Mouse (Mus musculus): ENCODE measurements around the gene Mtcl1. TPM values are rescaled to one million over a fixed set of nuclear protein-coding genes. Genes with fewer than 3 reads are reported as not detected.

The Mtcl1 gene
- polyA plus RNA-seq, 1 experiment: not detected

DNA sequence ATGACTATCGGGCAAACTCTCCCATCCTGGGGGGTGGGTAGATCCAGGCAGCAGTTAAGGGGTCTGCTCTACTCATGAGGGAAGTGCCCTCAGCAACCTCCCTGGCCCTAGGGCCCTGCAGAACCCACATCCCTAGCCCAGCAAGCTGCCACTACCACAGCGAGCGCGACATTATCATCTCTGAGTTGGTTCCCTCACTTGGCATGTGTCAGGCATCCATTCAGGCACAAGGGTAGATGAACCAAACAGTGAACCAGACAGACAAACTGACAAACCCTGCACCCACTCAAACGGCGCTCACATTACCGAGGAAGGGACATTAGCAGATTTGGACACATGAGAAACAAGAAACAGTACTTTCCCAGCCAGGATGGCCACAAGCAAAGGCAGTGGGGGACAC is 15.0 kb downstream of the Mtcl1 start:
- no peak for TF ChIP-seq GATA1 (IDR thresholded peaks at IDR 0.05; ENCODE audit: low read length)

DNA sequence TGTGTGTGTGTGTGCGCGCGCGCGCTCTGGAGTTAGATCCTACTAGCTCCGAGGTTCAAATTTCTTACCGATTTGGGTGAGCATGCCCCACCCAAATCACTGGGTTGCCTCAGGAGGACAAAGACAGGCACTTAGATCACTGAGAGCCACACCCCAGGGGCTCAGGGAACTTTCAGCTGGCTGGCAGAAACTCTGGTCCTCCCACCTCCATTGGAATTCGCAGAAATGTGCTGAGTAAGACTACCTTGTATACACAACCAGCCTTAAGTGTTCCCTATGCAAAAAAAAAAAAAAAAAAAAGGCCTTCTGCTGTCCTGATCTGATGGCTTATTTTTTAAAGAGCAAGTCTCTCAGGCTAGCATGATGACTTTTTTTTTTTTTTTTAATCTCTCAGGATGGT is 30.1 kb downstream of the Mtcl1 start:
- TF ChIP-seq GATA1 (IDR thresholded peaks at IDR 0.05; ENCODE audit: low read length): no peak

DNA sequence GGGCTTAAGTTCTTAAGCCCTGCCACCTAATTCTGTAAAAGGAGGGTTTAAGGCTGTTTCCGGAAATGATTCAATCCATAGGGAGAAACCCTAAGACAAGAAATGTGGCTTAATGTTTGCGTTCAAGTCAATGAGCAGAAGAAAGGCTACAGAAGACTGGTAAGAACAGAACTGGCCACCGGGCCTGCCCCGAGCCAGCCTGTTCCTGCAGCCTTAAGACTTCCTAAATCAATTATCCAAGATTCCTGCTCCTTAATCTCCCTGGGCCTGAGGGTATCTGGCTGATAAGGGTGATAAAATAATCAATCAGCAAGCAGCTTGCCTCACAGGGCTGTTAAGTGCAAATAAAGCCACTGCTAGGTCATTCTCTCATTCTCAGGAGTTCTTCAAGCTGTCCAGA is 31.8 kb downstream of the Mtcl1 start:
- no peak for TF ChIP-seq GATA1 (IDR thresholded peaks at IDR 0.05; ENCODE audit: low read length)

DNA sequence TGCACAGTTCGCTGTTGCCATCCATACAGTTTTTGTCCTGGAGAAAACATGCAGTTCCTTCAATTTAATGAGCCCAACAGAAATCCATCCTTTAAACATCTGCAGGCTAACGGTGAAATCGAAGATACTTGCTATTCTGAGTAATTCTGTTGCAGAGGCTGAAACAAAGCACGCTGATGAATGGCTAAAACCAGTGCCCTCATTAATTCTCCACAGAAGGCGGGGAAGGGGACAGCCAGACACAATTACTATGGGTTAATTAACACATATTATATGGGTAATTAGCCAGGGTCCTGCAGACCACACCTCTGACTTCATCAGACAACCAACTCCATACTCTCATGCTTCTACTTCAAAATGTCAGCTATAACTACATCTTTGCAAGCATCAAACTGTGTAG is 32.2 kb downstream of the Mtcl1 start:
- no peak for TF ChIP-seq GATA1 (IDR thresholded peaks at IDR 0.05; ENCODE audit: low read length)

- TF ChIP-seq GATA1 (IDR thresholded peaks at IDR 0.05; ENCODE audit: low read length): no peak
Observed at GRCm38 (mm10) chr17:66416841-66417313, 32.7 kb downstream of the Mtcl1 start.

DNA sequence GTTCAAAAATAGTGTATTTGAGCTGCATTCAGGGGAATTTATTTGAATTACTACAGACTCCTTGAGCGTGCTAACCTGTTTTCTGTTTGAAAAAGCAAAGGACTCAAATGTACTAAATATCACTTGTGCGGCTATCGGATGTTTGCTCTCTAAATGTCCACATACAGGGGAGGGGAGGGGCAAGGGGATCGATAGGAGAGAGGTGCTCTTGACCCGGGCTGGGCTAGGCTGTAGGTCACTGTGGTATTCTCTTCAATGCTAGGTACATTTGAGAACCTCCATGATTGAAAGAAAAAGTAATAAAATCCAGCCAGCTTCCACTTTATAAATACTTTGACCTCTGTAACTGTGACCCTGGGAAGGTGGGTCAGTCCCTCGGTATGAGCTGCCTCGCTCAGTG is 33.1 kb downstream of the Mtcl1 start:
- TF ChIP-seq GATA1 (IDR thresholded peaks at IDR 0.05; ENCODE audit: low read length): no peak

- TF ChIP-seq GATA1 (IDR thresholded peaks at IDR 0.05; ENCODE audit: low read length): no peak
Observed at GRCm38 (mm10) chr17:66414331-66414730, 35.2 kb downstream of the Mtcl1 start.

- no peak for TF ChIP-seq GATA1 (IDR thresholded peaks at IDR 0.05; ENCODE audit: low read length)
Observed at GRCm38 (mm10) chr17:66412155-66412970, 37.2 kb downstream of the Mtcl1 start.

DNA sequence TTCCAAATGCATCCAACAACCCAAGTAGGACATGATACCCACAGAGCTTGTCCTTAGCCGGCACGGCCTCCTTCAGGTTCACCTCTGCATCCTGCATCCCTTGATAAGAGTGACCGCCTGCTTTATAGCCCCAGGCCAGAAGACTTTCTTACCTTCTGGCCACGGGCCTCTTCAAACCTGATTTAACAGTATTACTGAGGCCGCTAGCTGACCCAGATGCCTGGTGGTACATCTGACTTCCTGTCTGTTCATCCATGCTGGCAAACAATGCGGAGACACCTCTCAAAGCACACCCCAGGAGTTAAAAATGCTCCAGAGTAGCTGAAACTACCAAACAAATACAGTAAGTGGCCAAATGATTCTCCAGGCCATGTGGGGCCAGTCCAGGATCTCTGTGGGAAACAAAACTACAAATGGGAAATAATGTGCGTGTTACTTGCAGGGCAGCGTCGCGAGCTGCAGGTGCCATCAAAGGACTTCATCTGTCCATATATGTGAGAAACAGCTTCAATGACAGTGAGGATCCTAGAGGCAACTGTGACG is 38.6 kb downstream of the Mtcl1 start:
- no peak for TF ChIP-seq GATA1 (IDR thresholded peaks at IDR 0.05; ENCODE audit: low read length)

DNA sequence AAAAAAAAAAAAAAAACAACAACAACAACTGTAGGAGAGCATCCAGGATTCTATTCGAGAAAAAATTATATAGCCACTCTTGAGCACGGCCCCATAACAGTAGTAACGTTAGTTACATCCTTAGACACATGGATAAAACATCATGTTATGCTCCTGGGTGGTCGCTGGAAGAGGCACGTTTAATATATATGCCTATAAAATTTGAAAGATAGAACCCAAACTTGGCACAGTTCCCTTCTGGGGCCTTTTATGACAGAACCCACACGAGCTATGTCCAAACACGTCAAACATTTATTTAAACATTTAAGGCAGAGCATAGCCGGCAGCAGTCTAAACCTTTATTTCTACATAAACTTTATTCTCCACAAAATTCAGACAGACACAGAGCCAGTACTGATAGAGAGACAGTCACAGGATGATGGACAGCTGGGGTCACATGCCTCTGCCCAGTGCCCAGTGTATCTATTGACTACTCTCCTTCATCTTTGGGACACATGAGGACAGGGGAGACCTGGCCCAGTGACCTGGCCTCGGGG is 40.4 kb downstream of the Mtcl1 start:
- TF ChIP-seq GATA1 (IDR thresholded peaks at IDR 0.05; ENCODE audit: low read length): no peak

GRCm38 (mm10) chr17:66408400-66408799 is 41.1 kb downstream of the Mtcl1 start:
- TF ChIP-seq GATA1 (IDR thresholded peaks at IDR 0.05; ENCODE audit: low read length): no peak

GRCm38 (mm10) chr17:66407833-66408232 is 41.7 kb downstream of the Mtcl1 start:
- no peak for TF ChIP-seq GATA1 (IDR thresholded peaks at IDR 0.05; ENCODE audit: low read length)

- no peak for TF ChIP-seq GATA1 (IDR thresholded peaks at IDR 0.05; ENCODE audit: low read length)
Observed at GRCm38 (mm10) chr17:66405601-66406000, 43.9 kb downstream of the Mtcl1 start.

- TF ChIP-seq GATA1 (IDR thresholded peaks at IDR 0.05; ENCODE audit: low read length): no peak
Observed at GRCm38 (mm10) chr17:66404883-66405590, 44.5 kb downstream of the Mtcl1 start.

- TF ChIP-seq GATA1 (IDR thresholded peaks at IDR 0.05; ENCODE audit: low read length): no peak
Observed at GRCm38 (mm10) chr17:66402791-66403470, 46.6 kb downstream of the Mtcl1 start.

All from G1E-ER4 (cell line).